Mouse (Mus musculus) liver (tissue): ENCODE measurements around the gene Capn12.

Experiments used
- DNase-seq: peaks from one replicate; pipeline ENCODE4 v3.0.0-alpha.2; 2020; ENCODE audit warnings: mixed read lengths

Gene Capn12

DNA sequence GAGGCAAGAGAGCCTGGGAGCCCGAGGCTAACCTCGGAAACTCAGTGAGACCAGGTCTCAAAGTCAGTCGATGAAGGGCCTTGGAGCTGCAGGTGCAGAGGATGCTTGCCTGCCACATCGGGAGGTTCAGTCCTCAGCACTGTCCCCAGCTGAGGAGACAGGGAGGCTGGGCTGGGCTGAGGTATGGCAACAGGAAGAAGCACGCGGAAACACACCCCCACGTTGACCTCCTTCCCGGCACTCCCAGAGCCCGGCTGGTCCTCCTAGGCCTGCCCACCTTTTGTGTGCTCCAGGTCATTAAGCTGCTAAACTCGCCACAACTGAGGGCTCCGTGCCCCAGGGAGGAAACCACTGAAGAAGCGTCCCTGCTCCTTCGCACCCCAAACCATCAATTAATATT is at the start of gene Capn12:
TSS of gene Capn12 (plus strand) at position 224 of the 400 bp plus-strand sequence.
- no peak for DNase-seq

- DNase-seq, result no peak
Measured at GRCm38 (mm10) chr7:28832137-28832536, 49.1 kb upstream of the Capn12 start.

DNA sequence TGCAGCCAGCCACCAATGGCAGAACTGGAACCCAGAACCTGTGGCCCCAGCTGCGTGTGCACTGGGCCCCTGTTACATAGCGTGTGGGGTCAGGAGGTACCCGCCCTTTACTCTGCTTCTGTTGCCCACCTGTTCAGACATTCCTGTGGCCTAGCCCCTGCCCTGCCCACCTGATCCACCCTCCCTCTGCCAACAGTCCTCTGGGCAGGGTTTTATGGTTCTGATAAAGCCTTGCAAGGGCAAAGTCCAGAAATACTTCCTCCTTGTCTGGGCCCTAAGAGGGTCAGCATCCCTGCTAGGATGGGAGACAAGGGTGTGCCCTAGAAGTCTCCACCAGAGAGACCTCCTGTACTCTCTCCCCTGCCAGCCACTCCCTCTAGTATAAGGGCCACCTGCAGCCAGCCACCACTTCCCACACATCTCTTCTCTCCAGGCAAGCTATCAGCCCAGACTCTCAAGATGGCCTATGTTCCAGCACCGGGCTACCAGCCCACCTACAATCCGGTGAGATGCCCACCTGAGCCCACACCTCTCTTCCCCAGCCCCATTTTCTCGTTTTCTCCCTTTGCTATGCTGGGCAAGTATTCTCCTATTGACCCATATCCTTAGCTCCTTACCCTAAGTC is 47.4 kb upstream of the Capn12 start, which contains the start of gene Lgals4:
TSS of gene Lgals4 (plus strand) at position 132 of the 625 bp plus-strand sequence.
- no peak for DNase-seq

GRCm38 (mm10) chr7:28836936-28837335 is 44.3 kb upstream of the Capn12 start:
- DNase-seq, result no peak

GRCm38 (mm10) chr7:28838331-28838730 is 42.9 kb upstream of the Capn12 start:
- no peak for DNase-seq

- no peak for DNase-seq
Measured at GRCm38 (mm10) chr7:28847273-28847672, 33.9 kb upstream of the Capn12 start.

- DNase-seq, result no peak
Measured at GRCm38 (mm10) chr7:28849700-28850236, 31.5 kb upstream of the Capn12 start.

GRCm38 (mm10) chr7:28850642-28851041 is 30.6 kb upstream of the Capn12 start:
- DNase-seq, result no peak

GRCm38 (mm10) chr7:28859953-28860352 is 21.3 kb upstream of the Capn12 start:
- no peak for DNase-seq

- DNase-seq, result no peak
Measured at GRCm38 (mm10) chr7:28860898-28861297, 20.3 kb upstream of the Capn12 start.

- DNase-seq, result no peak
Measured at GRCm38 (mm10) chr7:28862817-28863499, 18.3 kb upstream of the Capn12 start.

GRCm38 (mm10) chr7:28863540-28863939 is 17.7 kb upstream of the Capn12 start, which contains the start of gene Lgals7:
Gene Lgals7 (plus strand): TSS chr7:28863853.
- no peak for DNase-seq

DNA sequence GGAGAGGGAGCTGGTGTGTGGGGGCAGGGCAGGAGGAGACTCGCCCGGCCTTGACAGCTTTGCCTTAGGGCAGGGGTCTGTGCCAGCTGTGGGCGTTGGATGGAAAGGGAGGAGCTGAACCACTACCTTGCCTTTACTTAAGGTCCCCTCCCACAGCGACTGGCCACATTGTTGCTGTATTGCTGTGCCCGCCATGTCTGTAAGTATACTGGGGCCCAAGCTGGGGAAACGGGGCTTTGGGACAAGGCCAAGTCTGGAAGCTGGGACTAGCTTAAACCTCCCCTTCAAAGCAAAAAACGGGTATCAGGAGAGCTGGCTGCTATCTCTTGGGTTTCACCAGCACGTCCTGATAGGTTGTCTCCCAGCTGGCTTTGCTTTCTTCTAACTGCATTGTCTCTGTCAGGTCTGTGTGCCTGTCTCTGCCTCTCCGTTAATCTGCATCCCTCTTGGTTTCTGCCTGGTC is 16.9 kb upstream of the Capn12 start:
- no peak for DNase-seq

DNA sequence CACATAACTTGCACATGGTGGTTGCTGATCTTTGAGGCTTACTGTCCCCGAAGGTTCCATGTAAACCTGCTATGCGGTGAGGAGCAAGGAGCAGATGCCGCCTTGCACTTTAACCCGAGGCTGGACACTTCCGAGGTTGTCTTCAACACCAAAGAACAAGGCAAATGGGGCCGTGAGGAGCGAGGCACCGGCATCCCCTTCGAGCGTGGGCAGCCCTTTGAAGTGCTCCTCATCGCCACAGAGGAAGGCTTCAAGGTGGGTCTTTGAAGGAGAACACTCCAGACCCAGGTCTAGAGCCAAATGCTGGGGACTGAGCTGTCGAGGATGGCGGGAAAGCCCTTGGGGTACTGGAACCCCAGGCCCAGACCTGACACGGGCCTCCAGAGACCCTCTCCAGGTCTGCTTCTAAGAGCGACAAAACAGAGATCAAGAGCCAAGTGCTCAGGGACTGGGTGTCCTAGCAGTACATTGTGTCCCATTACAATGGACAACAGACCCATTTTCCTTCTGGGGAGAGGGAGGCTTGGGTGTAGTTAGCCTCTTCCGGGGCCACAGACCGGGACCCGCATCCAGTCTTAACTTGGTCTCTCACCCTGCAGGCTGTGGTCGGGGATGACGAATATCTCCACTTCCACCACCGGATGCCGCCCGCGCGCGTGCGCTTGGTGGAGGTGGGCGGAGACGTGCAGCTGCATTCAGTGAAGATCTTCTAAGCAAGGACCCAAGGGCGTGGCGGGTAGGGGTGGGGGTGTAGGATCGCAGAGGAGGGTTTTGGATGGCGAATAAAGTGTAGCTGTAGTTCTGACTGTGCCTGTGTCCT is 15.5 kb upstream of the Capn12 start:
- DNase-seq, result peak; percentile 87

GRCm38 (mm10) chr7:28866769-28867507 is 14.3 kb upstream of the Capn12 start:
- DNase-seq, result no peak

- DNase-seq, result peak; percentile 80
Measured at GRCm38 (mm10) chr7:28867508-28868340, 13.5 kb upstream of the Capn12 start.

- peak; percentile 30 for DNase-seq
Measured at GRCm38 (mm10) chr7:28870901-28871664, 10.1 kb upstream of the Capn12 start.

DNA sequence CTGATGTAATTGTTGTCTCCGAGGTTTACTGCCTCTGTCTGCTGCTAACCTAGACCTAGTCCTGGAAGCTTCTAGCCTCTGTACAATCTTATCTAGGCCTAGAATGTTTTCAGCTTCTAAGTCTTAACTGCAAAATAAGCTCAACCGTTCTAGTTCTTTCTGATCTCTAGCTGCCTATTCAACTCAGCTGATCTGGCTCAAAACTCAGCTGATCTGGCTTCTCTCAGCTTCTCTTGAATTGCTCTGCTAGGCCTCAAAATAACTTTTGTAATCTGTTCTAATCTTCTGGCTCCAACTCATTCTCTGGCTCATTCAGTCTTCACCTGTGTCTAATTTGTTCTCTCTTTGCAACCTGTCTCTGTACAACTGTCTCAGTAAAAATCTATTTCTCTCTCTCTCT is 6.7 kb upstream of the Capn12 start:
- no peak for DNase-seq

DNA sequence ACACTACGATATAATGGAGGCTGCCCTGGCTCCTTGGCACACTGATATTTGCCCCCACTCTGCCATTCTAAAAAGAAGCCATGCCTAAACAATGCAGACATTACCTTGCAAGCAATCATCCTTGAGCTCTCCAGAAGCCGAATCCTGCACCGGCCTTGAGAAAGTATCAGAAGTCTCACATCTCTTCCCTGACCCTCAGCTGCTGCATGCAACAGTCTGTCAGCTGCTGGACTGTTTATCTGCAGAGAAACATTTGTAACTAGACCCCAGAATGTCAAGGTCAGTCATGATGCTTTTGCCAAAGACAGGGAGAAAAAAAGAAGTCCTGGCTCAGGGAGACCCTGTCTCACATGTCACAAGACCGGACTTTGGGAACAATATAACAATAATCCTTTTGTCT is 5.1 kb upstream of the Capn12 start:
- no peak for DNase-seq

DNA sequence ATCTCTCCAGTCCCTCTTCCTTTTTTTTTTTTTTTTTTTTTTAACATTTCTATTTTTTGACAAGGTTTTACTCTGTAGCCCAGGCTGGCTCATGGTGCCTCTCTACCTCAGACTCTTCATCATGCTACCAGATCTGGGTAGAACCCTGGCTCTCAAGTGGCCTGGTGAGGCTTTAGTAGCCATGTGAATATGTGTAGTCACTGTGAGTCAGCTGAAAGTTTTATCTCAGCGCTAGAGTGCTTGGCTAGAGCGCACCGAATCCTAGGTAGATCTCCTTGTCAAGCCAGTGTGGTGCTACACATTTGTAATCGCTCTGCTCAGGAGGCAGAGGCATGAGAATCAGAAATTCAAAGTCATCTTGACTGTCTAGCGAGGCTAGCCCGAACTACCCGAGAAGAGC is 4.1 kb upstream of the Capn12 start:
- peak; percentile 73 for DNase-seq

GRCm38 (mm10) chr7:28877856-28878255 is 3.4 kb upstream of the Capn12 start:
- DNase-seq, result no peak
